Mouse (Mus musculus): Measurements from ENCODE around the gene Gfral. TPM values are rescaled to one million over a fixed set of nuclear protein-coding genes. Genes with fewer than 3 reads are reported as not detected.
"Not testable (repeated sequence)": the region's sequence is repeated elsewhere in the genome, so short reads cannot be mapped to it uniquely, and the experiment has no call there.

The Gfral gene
- polyA plus RNA-seq, 1 experiment, result not detected

DNA sequence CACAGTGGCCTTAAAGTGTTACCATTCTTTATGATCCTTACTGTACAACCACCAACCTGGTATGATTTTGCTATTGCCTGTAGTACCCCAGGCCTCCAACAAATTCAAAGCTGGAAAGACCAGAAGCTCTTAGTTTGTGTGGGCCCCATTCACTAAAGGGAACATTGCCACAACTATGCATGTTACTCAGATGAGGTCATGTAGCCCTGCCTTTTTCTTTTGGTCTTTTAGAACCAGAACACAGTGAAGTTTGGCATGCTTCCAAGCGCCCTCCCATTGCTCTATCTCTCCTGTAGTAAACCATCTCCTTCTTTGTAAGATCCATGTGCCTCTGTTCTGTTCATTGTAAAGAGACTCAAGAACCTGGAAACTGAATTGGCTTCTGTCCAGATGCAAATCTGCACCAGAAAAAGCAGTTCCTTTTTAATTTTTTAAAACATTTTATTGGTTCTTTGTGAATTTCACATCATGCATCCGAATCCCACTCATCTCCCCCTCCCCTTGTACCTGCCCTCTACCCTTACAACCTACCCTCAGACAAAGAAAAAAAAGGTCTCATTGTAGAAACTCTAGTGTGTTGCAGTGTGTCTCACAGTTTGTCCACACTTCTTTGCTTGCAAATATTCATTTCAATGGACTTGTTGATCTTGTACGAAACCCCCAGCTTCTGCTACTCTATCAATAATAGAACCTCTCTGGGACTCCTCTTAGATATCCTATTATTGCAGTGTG, 74.9 kb downstream of the Gfral start:
- no peaks in the 10 kb centered on the region for H3K27me3 ChIP-seq (ENCODE audit: control insufficient read depth)
- no peaks in the 10 kb centered on the region for H3K36me3 ChIP-seq (ENCODE audit: control insufficient read depth)
- H3K4me3 ChIP-seq (replicated peaks), result no peak overlapping the region
- no peak for TF ChIP-seq GATA1 (IDR thresholded peaks at IDR 0.05; ENCODE audit: low read length)
- TF ChIP-seq TAL1 (IDR thresholded peaks at IDR 0.05; ENCODE audit: low read length), result no peak
- H3K9me3 ChIP-seq (ENCODE audit: control insufficient read depth, low read length), result no peaks in the 10 kb centered on the region
- H3K4me1 ChIP-seq (ENCODE audit: control insufficient read depth), result no peaks in the 10 kb centered on the region

- no peak overlapping the region for H3K4me3 ChIP-seq (replicated peaks)
- no peaks in the 10 kb centered on the region for H3K4me1 ChIP-seq (ENCODE audit: control insufficient read depth)
- TF ChIP-seq GATA1 (IDR thresholded peaks at IDR 0.05; ENCODE audit: low read length) (no peak), TAL1 (IDR thresholded peaks at IDR 0.05; ENCODE audit: low read length) (no peak)
- H3K36me3 ChIP-seq (ENCODE audit: control insufficient read depth), result no peaks in the 10 kb centered on the region
- H3K9me3 ChIP-seq (ENCODE audit: control insufficient read depth, low read length), result no peaks in the 10 kb centered on the region
- H3K27me3 ChIP-seq (ENCODE audit: control insufficient read depth), result no peaks in the 10 kb centered on the region
These were observed 79.4 kb downstream of the Gfral start for GRCm38 (mm10) chr9:76134042-76134441.

DNA sequence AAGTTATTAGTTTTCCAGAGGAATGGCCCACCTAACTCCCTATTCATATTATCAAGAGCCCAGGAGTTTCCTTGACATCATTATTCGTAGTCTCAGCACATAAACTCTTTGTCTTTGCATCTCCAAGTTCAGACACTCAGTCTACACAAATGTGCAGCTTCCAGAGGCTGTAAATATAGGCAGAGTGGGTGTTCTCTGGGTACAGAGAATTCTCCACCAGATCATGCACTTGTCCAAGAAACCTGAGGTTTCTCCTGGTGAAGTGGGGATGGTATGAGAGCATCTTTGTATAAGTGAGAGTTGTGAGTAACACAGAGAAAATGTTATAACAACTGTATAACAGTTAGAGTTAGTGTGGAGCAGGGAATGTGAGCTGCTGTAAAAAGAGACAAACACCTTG, 84.1 kb downstream of the Gfral start:
- H3K36me3 ChIP-seq (ENCODE audit: control insufficient read depth), result no peaks in the 10 kb centered on the region
- no peak for TF ChIP-seq TAL1 (IDR thresholded peaks at IDR 0.05; ENCODE audit: low read length)
- no peak for TF ChIP-seq GATA1 (IDR thresholded peaks at IDR 0.05; ENCODE audit: low read length)

DNA sequence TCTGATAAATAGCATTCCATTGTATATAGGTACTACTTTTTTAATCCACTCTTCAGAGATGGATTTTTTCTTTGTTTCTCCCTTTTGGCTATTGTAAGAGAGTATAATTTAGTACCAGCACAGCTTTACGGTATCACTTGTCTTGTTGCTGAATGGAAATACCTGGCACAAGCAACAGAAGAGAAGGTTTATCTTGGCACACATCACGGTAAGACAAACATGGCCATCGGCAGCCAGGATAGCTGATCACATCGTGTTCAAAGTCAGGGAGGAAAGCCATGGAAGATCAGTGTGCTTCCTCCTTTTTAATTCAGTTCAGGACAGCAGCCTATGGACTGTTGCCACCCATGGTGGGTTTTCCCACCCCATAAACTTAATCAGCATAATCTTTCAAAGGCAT, 89.2 kb downstream of the Gfral start:
- TF ChIP-seq GATA1 (IDR thresholded peaks at IDR 0.05; ENCODE audit: low read length) (no peak), TAL1 (IDR thresholded peaks at IDR 0.05; ENCODE audit: low read length) (no peak)
- Histone ChIP-seq H3K4me1 (ENCODE audit: control insufficient read depth) (no peaks in the 10 kb centered on the region), H3K4me3 (replicated peaks) (no peak overlapping the region), H3K9me3 (ENCODE audit: control insufficient read depth, low read length) (no peaks in the 10 kb centered on the region), H3K36me3 (ENCODE audit: control insufficient read depth) (no peaks in the 10 kb centered on the region), H3K27me3 (ENCODE audit: control insufficient read depth) (no peaks in the 10 kb centered on the region)

More for the DNA sequence above, 84.1 kb downstream of the Gfral start:
- H3K4me1 ChIP-seq (ENCODE audit: control insufficient read depth), result no peaks in the 10 kb centered on the region
- H3K4me3 ChIP-seq (replicated peaks), result no peak overlapping the region
- no peaks in the 10 kb centered on the region for H3K9me3 ChIP-seq (ENCODE audit: control insufficient read depth, low read length)
- H3K27me3 ChIP-seq (ENCODE audit: control insufficient read depth), result no peaks in the 10 kb centered on the region

- H3K4me1 ChIP-seq (ENCODE audit: control insufficient read depth); H3K9me3 ChIP-seq (ENCODE audit: control insufficient read depth, low read length); H3K36me3 ChIP-seq (ENCODE audit: control insufficient read depth); H3K27me3 ChIP-seq (ENCODE audit: control insufficient read depth); H3K4me3 ChIP-seq (replicated peaks): not testable (repeated sequence)
These were observed 90.6 kb downstream of the Gfral start for GRCm38 (mm10) chr9:76122888-76123287.

Other genes starting within 250 kb of the Gfral start
- gene Hmgcll1, start 198.8 kb downstream of the Gfral start, polyA plus RNA-seq (2012), result not detected in 2 replicates
- gene Hcrtr2, start 110.2 kb upstream of the Gfral start, polyA plus RNA-seq (2012), result not detected in 2 replicates